Mouse (Mus musculus) CH12.LX (cell line): Measurements from ENCODE around the gene Sgip1. TPM values are rescaled to one million over a fixed set of nuclear protein-coding genes. Genes with fewer than 3 reads are reported as not detected.

ENCODE experiments used
- DNase-seq: peaks from one replicate; pipeline ENCODE4 v3.0.0-alpha.2; 2013; ENCODE audit errors: extremely low read depth
- H3K27ac ChIP-seq: 2 replicates; pipeline ENCODE4 v1.5.1; 2012; ENCODE audit warnings: low read depth, mild to moderate bottlenecking, control low read depth, moderate library complexity; ENCODE audit not compliant: insufficient read depth
- H3K27me3 ChIP-seq: replicated peaks from 2 replicates; pipeline ENCODE3; 2012; ENCODE audit warnings: inconsistent platforms
- H3K36me3 ChIP-seq, 2 experiments: replicated peaks in 1 of 2; 2 replicates each; pipeline versions ENCODE3 to v1.6.1; 2012; ENCODE audit warnings: inconsistent platforms in 1 of 2, low read length in 1 of 2, mild to moderate bottlenecking in 1 of 2, mixed read lengths in 1 of 2, moderate library complexity in 1 of 2; ENCODE audit not compliant: control insufficient read depth in 1 of 2, insufficient read depth in 1 of 2
- H3K4me1 ChIP-seq, 2 experiments: 2 replicates each; pipeline ENCODE4 v1.6.1; 2012; ENCODE audit warnings: inconsistent platforms in 1 of 2, moderate library complexity in 1 of 2; ENCODE audit not compliant: insufficient read depth in 2 of 2, control insufficient read depth in 1 of 2
- H3K4me2 ChIP-seq: 2 replicates; pipeline ENCODE4 v1.6.1; 2012; ENCODE audit warnings: low read depth, mild to moderate bottlenecking, control low read depth; ENCODE audit not compliant: poor library complexity, insufficient read depth, severe bottlenecking
- H3K4me3 ChIP-seq, 3 experiments: fragments of 150-350 bp in 1 of 3; sonication (generic) in 1 of 3; replicated peaks in 1 of 3; 2 replicates each; pipeline versions ENCODE3 to v1.5.1; 2011 to 2012; ENCODE audit warnings: low read depth in 2 of 3, low read length in 2 of 3, mild to moderate bottlenecking in 2 of 3, moderate library complexity in 2 of 3, control low read depth in 1 of 3, improper control_type of control experiment in 1 of 3, inconsistent platforms in 1 of 3, mixed read lengths in 1 of 3; ENCODE audit not compliant: poor library complexity in 1 of 3
- H3K79me2 ChIP-seq: replicated peaks from 2 replicates; pipeline ENCODE4 v1.6.1; 2012; ENCODE audit warnings: mild to moderate bottlenecking, moderate library complexity; ENCODE audit not compliant: control insufficient read depth, poor library complexity, insufficient read depth, severe bottlenecking; ENCODE audit errors: extremely low read depth
- H3K9ac ChIP-seq: 2 replicates; pipeline ENCODE4 v1.6.1; 2012; ENCODE audit warnings: low read depth, mild to moderate bottlenecking, control low read depth, moderate library complexity; ENCODE audit not compliant: insufficient read depth
- H3K9me3 ChIP-seq: replicated peaks from 2 replicates; pipeline ENCODE3; 2012; ENCODE audit warnings: low read length, inconsistent platforms, mixed read lengths
- BHLHE40 ChIP-seq: IDR thresholded peaks from 2 replicates; pipeline ENCODE4 v1.6.1; 2011; ENCODE audit warnings: mild to moderate bottlenecking, low read depth, low read length, improper control_type of control experiment
- CHD1 ChIP-seq: IDR thresholded peaks from 2 replicates; pipeline ENCODE4 v1.6.1; 2012; ENCODE audit warnings: low read depth, low read length, improper control_type of control experiment, inconsistent platforms
- CHD2 ChIP-seq: IDR thresholded peaks from 2 replicates; pipeline ENCODE4 v1.6.1; 2011; ENCODE audit warnings: low read length, improper control_type of control experiment
- ELF1 ChIP-seq: IDR thresholded peaks from 2 replicates; pipeline ENCODE4 v1.6.1; 2014; ENCODE audit warnings: low read depth, mild to moderate bottlenecking, inconsistent platforms, low read length, improper control_type of control experiment
- EP300 ChIP-seq: IDR thresholded peaks from 2 replicates; pipeline ENCODE4 v1.6.1; 2011; ENCODE audit warnings: low read length, improper control_type of control experiment
- ETS1 ChIP-seq: conservative IDR thresholded peaks from 2 replicates; pipeline ENCODE4 v1.6.1; 2012; ENCODE audit warnings: low read depth, mild to moderate bottlenecking, inconsistent platforms, low read length, improper control_type of control experiment, moderate library complexity
- IRF4 ChIP-seq: IDR thresholded peaks from 2 replicates; pipeline ENCODE4 v1.6.1; 2014; ENCODE audit warnings: low read depth, mild to moderate bottlenecking, inconsistent platforms, low read length, improper control_type of control experiment
- JUN ChIP-seq: IDR thresholded peaks from 2 replicates; pipeline ENCODE4 v1.6.1; 2011; ENCODE audit warnings: low read depth, mild to moderate bottlenecking, low read length, improper control_type of control experiment, moderate library complexity; ENCODE audit not compliant: insufficient read depth
- KAT2A ChIP-seq: IDR thresholded peaks from 2 replicates; pipeline ENCODE4 v1.6.1; 2012; ENCODE audit warnings: low read length, improper control_type of control experiment, inconsistent platforms; ENCODE audit not compliant: insufficient replicate concordance
- MAFK ChIP-seq: IDR thresholded peaks from 2 replicates; pipeline ENCODE4 v1.6.1; 2011; ENCODE audit warnings: low read length, improper control_type of control experiment; ENCODE audit not compliant: insufficient replicate concordance
- MEF2A ChIP-seq: IDR thresholded peaks from 2 replicates; pipeline ENCODE4 v1.6.1; 2014; ENCODE audit warnings: low read depth, mild to moderate bottlenecking, inconsistent platforms, low read length, improper control_type of control experiment, borderline replicate concordance
- MXI1 ChIP-seq: IDR thresholded peaks from 2 replicates; pipeline ENCODE4 v1.6.1; 2011; ENCODE audit warnings: mild to moderate bottlenecking, low read depth, low read length, improper control_type of control experiment
- NRF1 ChIP-seq: IDR thresholded peaks from 2 replicates; pipeline ENCODE4 v1.6.1; 2014; ENCODE audit warnings: low read depth, mild to moderate bottlenecking, inconsistent platforms, low read length, improper control_type of control experiment, moderate library complexity
- POLR2A ChIP-seq: IDR thresholded peaks from 2 replicates; pipeline ENCODE4 v1.6.1; 2011; ENCODE audit warnings: low read depth, mild to moderate bottlenecking, improper control_type of control experiment, low read length
- RAD21 ChIP-seq: IDR thresholded peaks from 2 replicates; pipeline ENCODE4 v1.6.1; 2011; ENCODE audit warnings: low read depth, mild to moderate bottlenecking, low read length, improper control_type of control experiment, moderate library complexity
- RCOR1 ChIP-seq: conservative IDR thresholded peaks from 2 replicates; pipeline ENCODE4 v1.6.1; 2012; ENCODE audit warnings: low read depth, mild to moderate bottlenecking, inconsistent platforms, low read length, improper control_type of control experiment
- SIN3A ChIP-seq: IDR thresholded peaks from 2 replicates; pipeline ENCODE4 v1.6.1; 2012; ENCODE audit warnings: low read length, improper control_type of control experiment, inconsistent platforms
- TBP ChIP-seq: conservative IDR thresholded peaks from 2 replicates; pipeline ENCODE4 v1.6.1; 2011; ENCODE audit warnings: low read depth, low read length, improper control_type of control experiment
- TCF12 ChIP-seq: IDR thresholded peaks from 2 replicates; pipeline ENCODE4 v1.6.1; 2014; ENCODE audit warnings: low read depth, mild to moderate bottlenecking, inconsistent platforms, low read length, improper control_type of control experiment
- UBTF ChIP-seq: IDR thresholded peaks from 2 replicates; pipeline ENCODE4 v1.6.1; 2012; ENCODE audit warnings: low read depth, mild to moderate bottlenecking, inconsistent platforms, low read length, improper control_type of control experiment, moderate library complexity
- USF2 ChIP-seq: conservative IDR thresholded peaks from 2 replicates; pipeline ENCODE4 v1.6.1; 2011; ENCODE audit warnings: low read depth, low read length, improper control_type of control experiment
- ZC3H11A ChIP-seq: IDR thresholded peaks from 2 replicates; pipeline ENCODE4 v1.6.1; 2012; ENCODE audit warnings: low read depth, mild to moderate bottlenecking, inconsistent platforms, low read length, improper control_type of control experiment
- ZMIZ1 ChIP-seq: IDR thresholded peaks from 2 replicates; pipeline ENCODE4 v1.6.1; 2012; ENCODE audit warnings: low read depth, mild to moderate bottlenecking, inconsistent platforms, low read length, improper control_type of control experiment
- dilution Hi-C: fragments of 300-500 bp; cut with MboI; formaldehyde crosslinking; loops from 2 replicates; pipeline ENCODE4 v1.14.3; 2020; ENCODE audit warnings: low sequenced_read_pairs; ENCODE audit not compliant: extremely low pct_unique_long_range_greater_than_20kb, extremely low pct_ligation_motif_present
- in situ Hi-C: fragments of 300-500 bp; cut with MboI; formaldehyde crosslinking; loops from 3 replicates; pipeline ENCODE4 v1.14.3; 2019; ENCODE audit warnings: low sequenced_read_pairs, low pct_ligation_motif_present, low pct_unique_long_range_greater_than_20kb, mixed read lengths
- polyA plus RNA-seq: library from polyadenylated mRNA; unstranded; fragments of >175 nt; gene quantifications from 2 replicates; pipeline ENCODE4 v1.2.1, GENCODE M21; 2012; ENCODE audit warnings: low read depth; ENCODE audit not compliant: insufficient read length
- total RNA-seq, 2 experiments: library from RNA; depleted of rRNA; stranded (reverse); fragments of 300-350 nt in 1 of 2; fragments of >200 nt in 1 of 2; gene quantifications; 2 replicates each; pipeline ENCODE4 v1.2.3; 2012 to 2014

Gene Sgip1
- total and polyA plus RNA-seq, 3 experiments = 0.07 to 0.39 (median 0.21) TPM

- TF ChIP-seq TCF12 (peak; percentile 60), MEF2A (no peak), RCOR1 (no peak), MAFK (peak; percentile 74; the same call in 1 of the 2 replicates), CHD2 (no peak), MXI1 (no peak), RAD21 (no peak), ZMIZ1 (no peak), KAT2A (no peak), UBTF (no peak), POLR2A (peak; percentile 62; the same call in 1 of the 2 replicates), BHLHE40 (peak; percentile 82), NRF1 (no peak), ETS1 (peak; percentile 79), EP300 (peak; percentile 22; the same call in 1 of the 2 replicates), JUN (peak; percentile 31; the same call in 1 of the 2 replicates), CHD1 (no peak), ZC3H11A (no peak), USF2 (no peak)
- dilution Hi-C loops = no loop called here
- peak overlapping the region; percentile 93 for H3K27ac ChIP-seq
Observed at GRCm38 (mm10) chr4:102852290-102852689, 111.2 kb downstream of the Sgip1 start.

GRCm38 (mm10) chr4:102852808-102853207 lies 111.7 kb downstream of the Sgip1 start:
- in situ Hi-C loops (no loop called here), dilution Hi-C loops (no loop called here)
- Histone ChIP-seq H3K27me3 (no peaks in the 10 kb centered on the region), H3K36me3 (peaks cover 26 to 42% of the 10 kb centered on the region in 2 experiments), H3K4me1 (peaks cover 10 to 60% of the 10 kb centered on the region in 2 experiments), H3K9ac (peak overlapping the region; percentile 69; the same call in 1 of the 2 replicates), H3K79me2 (peaks cover 46% of the 10 kb centered on the region), H3K27ac (peak overlapping the region; percentile 93), H3K9me3 (no peaks in the 10 kb centered on the region), H3K4me3 (peak overlapping the region in 1 of 3 experiments; percentile 20), H3K4me2 (peak overlapping the region; percentile 90)
- peak; percentile 16; the same call in 1 of the 2 replicates for TF ChIP-seq JUN
- TF ChIP-seq TCF12 = peak; percentile 64; the same call in 1 of the 2 replicates
- TF ChIP-seq MEF2A = peak; percentile 79
- no peak for TF ChIP-seq ZMIZ1
- TF ChIP-seq EP300 = peak; percentile 75
- peak; percentile 25; the same call in 1 of the 2 replicates for TF ChIP-seq POLR2A
- TF ChIP-seq RAD21 = no peak
- peak; percentile 63 for TF ChIP-seq ETS1
- peak; percentile 68; the same call in 1 of the 2 replicates for TF ChIP-seq IRF4
- TF ChIP-seq TBP = peak; percentile 79
- TF ChIP-seq ELF1 = peak; percentile 64; the same call in 1 of the 2 replicates
- TF ChIP-seq UBTF = no peak
- TF ChIP-seq SIN3A = peak; percentile 77
- peak; percentile 88 for DNase-seq

More at GRCm38 (mm10) chr4:102852290-102852689, 111.2 kb downstream of the Sgip1 start:
- Histone ChIP-seq H3K27me3 (no peaks in the 10 kb centered on the region), H3K9me3 (no peaks in the 10 kb centered on the region), H3K36me3 (peaks cover 26 to 42% of the 10 kb centered on the region in 2 experiments), H3K79me2 (peaks cover 41% of the 10 kb centered on the region), H3K4me1 (peaks cover 10 to 60% of the 10 kb centered on the region in 2 experiments), H3K4me3 (no peak overlapping the region), H3K4me2 (peak overlapping the region; percentile 79), H3K9ac (peak overlapping the region; percentile 69; the same call in 1 of the 2 replicates)
- peak; percentile 77 for DNase-seq
- in situ Hi-C loops = no loop called here
